Mouse (Mus musculus) embryonic facial prominence, embryonic 10.5 days (tissue): Measurements from ENCODE around the gene Slc25a19. TPM values are rescaled to one million over a fixed set of nuclear protein-coding genes. Genes with fewer than 3 reads are reported as not detected.

Source experiments
- DNase-seq: peaks from one replicate; pipeline ENCODE4 v3.0.0-alpha.2; 2017; ENCODE audit warnings: low spot score
- H3K27ac ChIP-seq: fragments of 300-500 bp; sonication (generic); replicated peaks from 2 replicates; pipeline ENCODE4 v1.5.1; 2016; ENCODE audit warnings: mild to moderate bottlenecking
- H3K27me3 ChIP-seq: fragments of 300-500 bp; sonication (generic); replicated peaks from 2 replicates; pipeline ENCODE4 v1.6.1; 2016; ENCODE audit warnings: low read depth, mild to moderate bottlenecking; ENCODE audit not compliant: poor library complexity, severe bottlenecking
- H3K36me3 ChIP-seq: fragments of 300-500 bp; sonication (generic); replicated peaks from 2 replicates; pipeline ENCODE4 v1.6.1; 2016; ENCODE audit warnings: mild to moderate bottlenecking, moderate library complexity
- H3K4me1 ChIP-seq: fragments of 300-500 bp; sonication (generic); 2 replicates; pipeline ENCODE4 v1.6.1; 2016
- H3K4me3 ChIP-seq: fragments of 300-500 bp; sonication (generic); 2 replicates; pipeline ENCODE4 v1.5.1; 2016; ENCODE audit warnings: mild to moderate bottlenecking, moderate library complexity
- H3K9me3 ChIP-seq: fragments of 300-500 bp; sonication (generic); 2 replicates; pipeline ENCODE4 v1.6.1; 2016; ENCODE audit warnings: mild to moderate bottlenecking
- WGBS: fragments of 180-500 bp; shearing (Covaris S2); methylation state at CpG from one replicate; pipeline ENCODE4 v1.1.7; 2016; 5-methylcytosine and 5-hydroxymethylcytosine counted together
- polyA plus RNA-seq: library from polyadenylated mRNA; unstranded; fragments of >200 nt; fragmentation: Nextera tagmentation; extraction: Ambion mirVana; gene quantifications from 2 replicates; pipeline ENCODE4 v1.2.1, GENCODE M21; 2016

Gene Slc25a19
- polyA plus RNA-seq, 1 experiment from 2014 or later, result 24.6 TPM

DNA sequence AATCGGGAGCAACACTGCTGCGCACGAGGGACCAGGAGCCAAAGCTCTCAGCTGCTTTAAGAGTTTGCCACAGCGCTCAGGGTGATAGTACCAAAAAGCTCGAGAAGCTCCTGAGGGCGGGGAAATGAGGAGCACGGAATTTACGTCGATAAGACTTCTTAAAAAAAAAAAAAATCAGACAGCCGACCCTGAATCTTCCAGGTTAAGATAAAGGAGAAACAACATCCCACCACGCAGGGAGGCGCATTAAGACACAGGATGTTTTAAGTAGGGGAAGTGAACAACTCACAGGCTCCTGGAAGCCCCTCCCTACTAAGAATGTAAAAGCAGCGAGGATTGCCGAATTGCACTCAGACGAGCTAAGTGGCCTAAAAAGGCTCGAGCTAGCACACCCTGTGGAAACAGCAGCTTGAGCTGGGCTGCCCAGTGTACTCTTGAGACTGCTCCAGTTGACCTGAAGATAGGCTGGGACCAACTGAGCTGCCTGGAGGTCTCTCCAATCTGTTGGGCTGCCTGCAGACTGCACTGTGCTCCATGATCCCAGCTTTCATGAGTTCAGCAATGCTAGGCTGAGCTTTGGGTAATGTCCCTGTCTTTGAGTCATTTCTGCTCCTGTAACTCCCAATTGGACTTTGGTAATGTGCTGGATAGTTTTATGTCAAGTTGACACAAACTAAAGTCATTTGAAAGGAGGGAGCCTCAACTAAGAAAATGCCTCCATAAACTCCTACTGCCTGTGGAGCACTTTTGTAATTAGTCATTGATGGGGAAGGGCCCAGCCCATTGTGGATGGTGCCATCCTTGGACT, 14.8 kb downstream of the Slc25a19 start:
- H3K36me3 ChIP-seq, result peaks cover 55% of the 10 kb centered on the region
- no peaks in the 10 kb centered on the region for H3K9me3 ChIP-seq
- no peak for DNase-seq
- H3K4me1 ChIP-seq, result peaks cover 25% of the 10 kb centered on the region
- under 1% methylated on average over 16 of the region's 16 CpGs for WGBS
- peak overlapping the region; percentile 86 for H3K27ac ChIP-seq
- H3K27me3 ChIP-seq, result no peaks in the 10 kb centered on the region; the same call in 1 of the 2 replicates
- H3K4me3 ChIP-seq, result peak overlapping the region; percentile 77

- peak within 1 kb of the TSS; percentile 86 for H3K27ac ChIP-seq
- WGBS, result under 1% methylated on average over 79 of the region's 80 CpGs
- H3K27me3 ChIP-seq, result no peaks in the 10 kb centered on the region; the same call in 1 of the 2 replicates
- peak within 1 kb of the TSS; percentile 77 for H3K4me3 ChIP-seq
- DNase-seq, result peak; percentile 92
- H3K4me1 ChIP-seq, result peaks cover 25% of the 10 kb centered on the region
- peaks cover 58% of the 10 kb centered on the region for H3K36me3 ChIP-seq
- H3K9me3 ChIP-seq, result no peaks in the 10 kb centered on the region
Observed at GRCm38 (mm10) chr11:115612410-115613137, 15.5 kb downstream of the Slc25a19 start, which contains the start of gene Mif4gd. Gene Mif4gd, minus strand, starts transcription at chr11:115612969.

GRCm38 (mm10) chr11:115612059-115612409, 16.1 kb downstream of the Slc25a19 start:
- Histone ChIP-seq H3K36me3 (peaks cover 58% of the 10 kb centered on the region), H3K27ac (peak overlapping the region; percentile 86), H3K27me3 (no peaks in the 10 kb centered on the region; the same call in 1 of the 2 replicates), H3K4me1 (peaks cover 25% of the 10 kb centered on the region), H3K4me3 (peak overlapping the region; percentile 77), H3K9me3 (no peaks in the 10 kb centered on the region)
- WGBS, result 2% methylated on average over 13 of the region's 13 CpGs
- no peak for DNase-seq

DNA sequence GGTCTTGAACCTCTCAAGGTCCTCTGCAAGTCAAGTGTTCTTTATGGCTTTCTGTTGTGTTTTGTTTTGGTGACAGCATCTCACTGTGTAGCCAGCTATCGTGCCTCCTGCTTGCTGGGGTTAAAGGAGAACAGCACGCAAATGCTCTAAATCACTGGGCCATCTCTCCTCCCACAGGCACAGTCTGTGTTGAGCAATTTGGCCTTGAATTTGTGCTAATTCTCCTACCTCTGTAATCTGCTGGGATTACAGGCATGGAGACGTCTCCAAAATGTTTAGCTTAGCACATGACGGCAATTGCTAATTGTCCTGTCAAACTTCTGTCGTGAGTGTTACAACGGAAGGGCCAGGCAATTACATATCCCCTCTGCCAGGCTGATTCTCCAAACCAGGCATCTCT, 16.9 kb downstream of the Slc25a19 start:
- WGBS, result 74% methylated on average over 6 of the region's 6 CpGs
- no peak for DNase-seq
- Histone ChIP-seq H3K27me3 (no peaks in the 10 kb centered on the region; the same call in 1 of the 2 replicates), H3K36me3 (peaks cover 61% of the 10 kb centered on the region), H3K4me3 (peak overlapping the region; percentile 77), H3K27ac (no peak overlapping the region), H3K9me3 (no peaks in the 10 kb centered on the region), H3K4me1 (peaks cover 25% of the 10 kb centered on the region)

GRCm38 (mm10) chr11:115609576-115609975, 18.5 kb downstream of the Slc25a19 start:
- H3K36me3 ChIP-seq, result peaks cover 58% of the 10 kb centered on the region
- 69% methylated on average over 3 of the region's 3 CpGs for WGBS
- DNase-seq, result no peak

GRCm38 (mm10) chr11:115608421-115609399, 19.4 kb downstream of the Slc25a19 start:
- H3K27me3 ChIP-seq, result no peaks in the 10 kb centered on the region; the same call in 1 of the 2 replicates
- H3K4me3 ChIP-seq, result no peak overlapping the region
- H3K27ac ChIP-seq, result no peak overlapping the region
- DNase-seq, result no peak
- peaks cover 52% of the 10 kb centered on the region for H3K36me3 ChIP-seq
- 86% methylated on average over 23 of the region's 23 CpGs for WGBS
- no peaks in the 10 kb centered on the region for H3K9me3 ChIP-seq
- peaks cover 33% of the 10 kb centered on the region for H3K4me1 ChIP-seq

More at GRCm38 (mm10) chr11:115609576-115609975, 18.5 kb downstream of the Slc25a19 start:
- Histone ChIP-seq H3K4me1 (peaks cover 33% of the 10 kb centered on the region), H3K27ac (no peak overlapping the region), H3K27me3 (no peaks in the 10 kb centered on the region; the same call in 1 of the 2 replicates), H3K4me3 (no peak overlapping the region), H3K9me3 (no peaks in the 10 kb centered on the region)

DNA sequence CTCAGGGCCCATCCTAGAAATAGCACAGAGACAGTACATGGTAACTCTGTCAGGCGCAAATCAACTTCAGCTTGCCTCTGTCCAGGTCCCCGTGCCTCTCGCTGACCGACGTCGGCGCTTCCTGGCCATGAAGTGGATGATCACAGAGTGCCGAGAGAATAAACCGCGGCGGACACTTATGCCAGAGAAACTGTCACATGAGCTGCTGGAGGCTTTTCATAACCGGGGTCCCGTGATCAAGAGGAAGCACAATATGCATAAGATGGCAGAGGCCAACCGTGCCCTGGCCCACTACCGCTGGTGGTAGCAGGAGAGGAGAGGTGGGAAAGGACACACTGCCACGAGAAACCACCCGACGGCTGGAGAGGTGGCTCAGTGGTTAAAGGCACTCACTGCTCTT, 21.4 kb downstream of the Slc25a19 start:
- H3K4me1 ChIP-seq, result peaks cover 30% of the 10 kb centered on the region
- H3K36me3 ChIP-seq, result peaks cover 58% of the 10 kb centered on the region
- H3K4me3 ChIP-seq, result peak overlapping the region; percentile 9; the same call in 1 of the 2 replicates
- no peaks in the 10 kb centered on the region; the same call in 1 of the 2 replicates for H3K27me3 ChIP-seq
- no peaks in the 10 kb centered on the region for H3K9me3 ChIP-seq
- no peak for DNase-seq
- H3K27ac ChIP-seq, result no peak overlapping the region
- 96% methylated on average over 18 of the region's 18 CpGs for WGBS

DNA sequence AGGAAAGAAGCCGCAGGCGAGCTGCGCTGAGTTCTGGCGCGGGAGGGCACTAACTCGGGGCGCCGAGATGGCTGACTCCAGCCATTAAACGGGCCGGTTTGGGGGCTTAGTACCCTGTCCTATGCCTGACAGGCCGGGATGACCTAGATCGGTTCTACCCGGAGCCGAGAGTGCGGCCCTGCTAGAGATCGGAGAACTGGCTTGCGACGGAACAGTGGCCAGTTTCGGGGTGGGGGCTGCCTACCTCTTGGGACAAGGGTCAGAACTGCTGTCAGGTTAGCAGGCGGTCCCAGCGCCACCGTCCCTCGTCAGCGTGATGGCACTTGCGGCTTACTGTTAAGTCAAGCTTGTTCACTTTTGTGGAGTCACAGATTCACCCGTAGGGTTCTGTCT, 23.8 kb downstream of the Slc25a19 start:
- H3K27ac ChIP-seq, result peak overlapping the region; percentile 98
- under 1% methylated on average over 26 of the region's 26 CpGs for WGBS
- H3K4me1 ChIP-seq, result peaks cover 25% of the 10 kb centered on the region
- no peaks in the 10 kb centered on the region for H3K27me3 ChIP-seq
- peak overlapping the region; percentile 72 for H3K4me3 ChIP-seq
- no peak for DNase-seq
- H3K36me3 ChIP-seq, result peaks cover 64% of the 10 kb centered on the region
- no peaks in the 10 kb centered on the region for H3K9me3 ChIP-seq

GRCm38 (mm10) chr11:115603476-115604303, 24.4 kb downstream of the Slc25a19 start, which contains the start of the genes Mrps7 and Gga3:
Gene Mrps7, plus strand, starts transcription at chr11:115603925.
Gene Gga3, minus strand, starts transcription at chr11:115604051.
- Histone ChIP-seq H3K4me3 (peak within 1 kb of the TSS; percentile 72), H3K27me3 (no peaks in the 10 kb centered on the region), H3K27ac (peak within 1 kb of the TSS; percentile 98), H3K36me3 (peaks cover 60% of the 10 kb centered on the region), H3K9me3 (no peaks in the 10 kb centered on the region), H3K4me1 (peaks cover 25% of the 10 kb centered on the region)
- WGBS, result under 1% methylated on average over 93 of the region's 93 CpGs
- DNase-seq, result peak; percentile 93

DNA sequence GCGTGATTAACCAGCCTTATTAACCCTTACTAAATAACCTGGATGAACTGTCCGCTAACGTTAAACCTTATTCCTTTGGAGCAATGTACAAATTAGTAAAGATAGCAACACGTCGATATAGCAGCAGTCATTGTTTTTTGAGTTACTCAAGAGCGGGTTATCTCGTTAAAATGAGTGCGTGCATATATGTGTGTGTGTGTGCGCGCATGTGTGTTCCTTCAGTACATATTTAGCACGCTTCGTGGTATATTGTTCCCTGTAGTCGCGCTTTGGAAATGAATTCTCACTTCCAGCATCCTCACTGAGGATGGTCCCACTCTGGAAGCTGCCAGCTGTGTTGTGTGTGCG, 25.0 kb downstream of the Slc25a19 start:
- no peak for DNase-seq
- H3K27me3 ChIP-seq, result no peaks in the 10 kb centered on the region
- H3K4me1 ChIP-seq, result peaks cover 25% of the 10 kb centered on the region
- H3K36me3 ChIP-seq, result peaks cover 60% of the 10 kb centered on the region
- WGBS, result 7% methylated on average over 15 of the region's 15 CpGs
- peak overlapping the region; percentile 98 for H3K27ac ChIP-seq
- peak overlapping the region; percentile 72 for H3K4me3 ChIP-seq
- no peaks in the 10 kb centered on the region for H3K9me3 ChIP-seq

DNA sequence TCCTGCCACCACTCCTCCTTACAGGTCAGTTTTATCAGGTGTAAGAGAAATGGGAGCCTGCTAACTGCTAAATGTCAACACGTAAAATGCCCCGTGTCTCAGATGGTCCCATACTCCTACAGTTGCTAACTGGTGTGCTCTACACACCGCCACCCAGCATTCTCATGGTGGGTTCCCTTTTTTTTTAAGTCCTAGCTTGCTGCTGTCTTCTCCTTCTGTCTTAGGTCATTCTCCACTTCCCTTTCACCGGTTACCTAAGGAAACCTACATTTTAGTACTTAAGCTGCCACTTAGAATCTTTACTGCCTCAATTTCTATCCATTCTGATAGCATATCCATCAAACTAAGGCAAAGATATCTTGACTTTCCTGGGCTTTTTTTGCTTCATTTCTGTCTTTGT, 26.9 kb downstream of the Slc25a19 start:
- no peak overlapping the region for H3K4me3 ChIP-seq
- 93% methylated on average over 4 of the region's 4 CpGs for WGBS

More for the DNA sequence above, 26.9 kb downstream of the Slc25a19 start:
- H3K9me3 ChIP-seq, result no peaks in the 10 kb centered on the region
- no peak overlapping the region for H3K27ac ChIP-seq
- no peak for DNase-seq
- no peaks in the 10 kb centered on the region for H3K27me3 ChIP-seq
- peaks cover 60% of the 10 kb centered on the region for H3K36me3 ChIP-seq
- H3K4me1 ChIP-seq, result peaks cover 25% of the 10 kb centered on the region
